Mouse (Mus musculus) midbrain, embryonic 13.5 days (tissue): ENCODE results near the gene Fmo1. TPM values are rescaled to one million over a fixed set of nuclear protein-coding genes. Genes with fewer than 3 reads are reported as not detected.

Experiments
- polyA plus RNA-seq: library from polyadenylated mRNA; unstranded; fragments of >200 nt; fragmentation: Nextera tagmentation; extraction: Ambion mirVana; gene quantifications from 2 replicates; pipeline ENCODE4 v1.2.1, GENCODE M21; 2015

Gene Fmo1
- polyA plus RNA-seq, 1 experiment from 2014 or later, result 15.2 TPM

Other genes with a start within 250 kb of the Fmo1 start
- gene Myoc, start 227.5 kb downstream of the Fmo1 start, polyA plus RNA-seq, result not detected in 2 replicates
- not detected in 2 replicates for gene Myocos, start 208.4 kb downstream of the Fmo1 start, polyA plus RNA-seq
- gene Prrc2c, start 126.1 kb downstream of the Fmo1 start, polyA plus RNA-seq, result 171 and 187 TPM in 2 replicates
- 0.40 and 1.1 TPM in 2 replicates for gene Fmo4, start 52.6 kb downstream of the Fmo1 start, polyA plus RNA-seq
- 0.13 TPM in 1 of 2 replicates, not detected in the other for gene Fmo2, start 32.1 kb upstream of the Fmo1 start, polyA plus RNA-seq
- gene Fmo6, start 70.9 kb upstream of the Fmo1 start, polyA plus RNA-seq, result not detected in 2 replicates
- not detected in 2 replicates for gene Fmo3, start 117.9 kb upstream of the Fmo1 start, polyA plus RNA-seq
- not detected in 2 replicates for gene Mroh9, start 219.1 kb upstream of the Fmo1 start, polyA plus RNA-seq